Mouse (Mus musculus): ENCODE measurements around the gene Copz2. TPM values are rescaled to one million over a fixed set of nuclear protein-coding genes. Genes with fewer than 3 reads are reported as not detected.
A peak's percentile ranks its signal among the peaks of the same experiment; 100 is the strongest.

Gene Copz2
- polyA plus RNA-seq, 1 experiment from 2014 or later: 140 TPM

- peak overlapping the region; percentile 97 for H3K27ac ChIP-seq
- H3K27me3 ChIP-seq: no peaks in the 10 kb centered on the region
- H3K4me2 ChIP-seq (replicated peaks): peak overlapping the region; percentile 64
- peak overlapping the region; percentile 74 for H3K9ac ChIP-seq
- ATAC-seq (ENCODE audit: low FRiP score, low read depth): no peak
- H3K9me3 ChIP-seq: no peaks in the 10 kb centered on the region
- peak overlapping the region; percentile 78 for H3K4me3 ChIP-seq
- 22% methylated on average over 13 of the region's 13 CpGs for whole genome bisulfite sequencing
- peaks cover 18% of the 10 kb centered on the region for H3K36me3 ChIP-seq
- peaks cover 36% of the 10 kb centered on the region for H3K4me1 ChIP-seq
Observed at GRCm38 (mm10) chr11:96830539-96831216, 19.0 kb upstream of the Copz2 start.

DNA sequence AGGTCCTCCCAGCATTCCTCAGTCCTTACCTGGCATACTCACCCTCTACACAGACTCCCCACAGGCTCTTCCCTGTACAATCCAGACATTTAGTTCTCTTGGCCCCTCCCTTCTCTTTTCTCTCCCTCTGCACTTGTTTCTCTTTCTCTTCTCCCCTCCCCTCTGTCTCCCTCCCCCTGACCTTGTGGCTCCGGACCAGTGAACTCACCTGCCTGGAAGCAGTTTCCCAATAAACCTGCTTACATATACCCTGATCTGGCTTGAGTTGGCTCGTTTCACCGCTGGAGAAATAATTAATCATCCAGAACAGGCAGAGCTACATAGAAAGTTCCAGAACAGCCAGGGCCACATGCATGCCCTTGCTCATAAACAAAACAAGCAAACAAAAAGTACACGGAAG lies 18.2 kb upstream of the Copz2 start:
- Histone ChIP-seq H3K4me3 (no peak overlapping the region), H3K9ac (no peak overlapping the region), H3K27me3 (no peaks in the 10 kb centered on the region), H3K4me1 (peaks cover 28% of the 10 kb centered on the region), H3K27ac (no peak overlapping the region), H3K36me3 (peaks cover 14% of the 10 kb centered on the region), H3K9me3 (no peaks in the 10 kb centered on the region), H3K4me2 (replicated peaks) (no peak overlapping the region)
- ATAC-seq (ENCODE audit: low FRiP score, low read depth): no peak
- WGBS: 64% methylated on average over 4 of the region's 4 CpGs

GRCm38 (mm10) chr11:96832541-96832940 lies 17.1 kb upstream of the Copz2 start:
- Histone ChIP-seq H3K4me3 (no peak overlapping the region), H3K27ac (no peak overlapping the region), H3K9ac (no peak overlapping the region), H3K36me3 (peaks cover 3% of the 10 kb centered on the region), H3K4me1 (peaks cover 18% of the 10 kb centered on the region), H3K4me2 (replicated peaks) (no peak overlapping the region), H3K9me3 (no peaks in the 10 kb centered on the region), H3K27me3 (no peaks in the 10 kb centered on the region)
- ATAC-seq (ENCODE audit: low FRiP score, low read depth): no peak
- 87% methylated on average over 3 of the region's 3 CpGs for WGBS

DNA sequence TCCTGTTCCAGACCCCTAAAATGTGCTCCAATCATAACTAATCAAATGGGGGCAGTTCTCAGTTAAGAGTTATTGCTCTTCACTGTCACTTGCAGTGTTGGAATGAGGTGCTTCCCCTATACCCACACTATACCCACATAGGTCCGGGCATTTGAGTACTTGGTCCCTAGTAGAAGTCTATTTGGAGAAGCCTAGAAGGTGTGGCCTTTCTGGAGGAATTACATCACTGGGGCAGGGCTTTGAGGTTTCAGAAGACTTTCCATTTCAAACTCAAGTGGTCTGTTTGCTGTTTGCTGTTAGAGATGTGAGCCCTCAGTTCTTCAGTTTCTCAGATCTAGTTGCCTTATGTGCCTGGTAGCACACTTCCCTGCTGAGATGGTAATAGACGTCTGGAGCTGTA lies 16.7 kb upstream of the Copz2 start:
- H3K4me3 ChIP-seq: no peak overlapping the region
- H3K9ac ChIP-seq: no peak overlapping the region
- no peak overlapping the region for H3K27ac ChIP-seq
- peaks cover 13% of the 10 kb centered on the region for H3K4me1 ChIP-seq
- no peak overlapping the region for H3K4me2 ChIP-seq (replicated peaks)
- H3K36me3 ChIP-seq: no peaks in the 10 kb centered on the region
- 57% methylated on average over 2 of the region's 2 CpGs for WGBS
- no peaks in the 10 kb centered on the region for H3K27me3 ChIP-seq
- no peaks in the 10 kb centered on the region for H3K9me3 ChIP-seq
- no peak for ATAC-seq (ENCODE audit: low FRiP score, low read depth)

DNA sequence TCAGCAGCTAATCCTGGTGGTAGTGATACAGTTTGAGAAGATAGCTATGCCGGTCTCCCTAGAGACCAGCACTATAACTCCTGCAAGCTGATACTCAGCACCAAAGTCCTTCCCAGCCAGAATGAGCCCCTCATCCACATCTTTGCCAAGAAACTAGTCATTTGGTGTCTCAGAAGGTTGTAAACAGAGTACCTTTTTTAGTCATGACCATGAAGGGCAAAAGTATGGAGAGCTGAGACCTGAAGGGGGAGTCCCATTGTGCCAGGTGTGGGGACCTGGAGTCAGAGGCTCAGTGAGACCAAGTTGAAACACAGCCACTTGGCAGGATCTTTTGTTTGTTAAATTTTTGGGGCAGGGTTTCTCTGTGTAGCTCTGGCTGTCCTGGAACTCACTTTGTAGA lies 15.5 kb upstream of the Copz2 start:
- Histone ChIP-seq H3K9ac (no peak overlapping the region), H3K4me2 (replicated peaks) (no peak overlapping the region), H3K27me3 (no peaks in the 10 kb centered on the region), H3K4me1 (peaks cover 4% of the 10 kb centered on the region), H3K36me3 (no peaks in the 10 kb centered on the region), H3K9me3 (no peaks in the 10 kb centered on the region), H3K27ac (no peak overlapping the region), H3K4me3 (no peak overlapping the region)
- WGBS: 85% methylated on average over 1 of the region's 1 CpGs
- no peak for ATAC-seq (ENCODE audit: low FRiP score, low read depth)

- no peaks in the 10 kb centered on the region for H3K9me3 ChIP-seq
- H3K4me1 ChIP-seq: no peaks in the 10 kb centered on the region
- no peak overlapping the region for H3K4me3 ChIP-seq
- no peak overlapping the region for H3K4me2 ChIP-seq (replicated peaks)
- no peaks in the 10 kb centered on the region for H3K36me3 ChIP-seq
- ATAC-seq (ENCODE audit: low FRiP score, low read depth): no peak
- H3K27ac ChIP-seq: no peak overlapping the region
- 23% methylated on average over 9 of the region's 9 CpGs for WGBS
- H3K27me3 ChIP-seq: no peaks in the 10 kb centered on the region
- no peak overlapping the region for H3K9ac ChIP-seq
Observed at GRCm38 (mm10) chr11:96837298-96837697, 12.4 kb upstream of the Copz2 start.

GRCm38 (mm10) chr11:96838341-96838740 lies 11.3 kb upstream of the Copz2 start:
- no peaks in the 10 kb centered on the region for H3K9me3 ChIP-seq
- H3K4me3 ChIP-seq: no peak overlapping the region
- H3K9ac ChIP-seq: no peak overlapping the region
- H3K27ac ChIP-seq: no peak overlapping the region
- ATAC-seq (ENCODE audit: low FRiP score, low read depth): no peak
- H3K36me3 ChIP-seq: no peaks in the 10 kb centered on the region
- no peak overlapping the region for H3K4me2 ChIP-seq (replicated peaks)
- H3K4me1 ChIP-seq: no peaks in the 10 kb centered on the region
- 63% methylated on average over 4 of the region's 4 CpGs for WGBS
- no peaks in the 10 kb centered on the region for H3K27me3 ChIP-seq

DNA sequence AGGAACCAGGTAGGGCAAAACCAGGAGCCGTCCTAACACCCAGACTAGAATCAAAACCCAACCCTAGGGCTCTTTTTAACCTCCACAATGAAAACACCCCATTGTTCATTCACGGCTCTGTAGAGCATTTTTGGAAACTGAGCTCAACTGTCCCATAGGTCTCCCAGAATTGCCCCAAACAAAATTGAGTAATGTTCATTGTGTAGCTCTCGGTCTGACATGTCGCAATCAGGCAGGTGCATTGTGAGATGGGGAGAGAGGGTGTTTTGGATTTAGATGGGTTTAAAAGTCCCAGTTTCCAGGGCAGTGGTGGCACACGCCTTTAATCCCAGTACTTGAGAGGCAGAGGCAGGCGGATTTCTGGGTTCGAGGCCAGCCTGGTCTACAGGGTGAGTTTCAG lies 10.2 kb upstream of the Copz2 start:
- no peak overlapping the region for H3K4me3 ChIP-seq
- H3K9me3 ChIP-seq: no peaks in the 10 kb centered on the region
- no peak overlapping the region for H3K4me2 ChIP-seq (replicated peaks)
- no peaks in the 10 kb centered on the region for H3K27me3 ChIP-seq
- H3K4me1 ChIP-seq: no peaks in the 10 kb centered on the region
- WGBS: 86% methylated on average over 7 of the region's 7 CpGs
- H3K36me3 ChIP-seq: no peaks in the 10 kb centered on the region
- no peak overlapping the region for H3K9ac ChIP-seq
- no peak overlapping the region for H3K27ac ChIP-seq
- ATAC-seq (ENCODE audit: low FRiP score, low read depth): no peak

GRCm38 (mm10) chr11:96839877-96840276 lies 9.8 kb upstream of the Copz2 start:
- Histone ChIP-seq H3K27ac (no peak overlapping the region), H3K9ac (no peak overlapping the region), H3K9me3 (no peaks in the 10 kb centered on the region), H3K4me1 (no peaks in the 10 kb centered on the region), H3K36me3 (no peaks in the 10 kb centered on the region), H3K4me2 (replicated peaks) (no peak overlapping the region), H3K27me3 (no peaks in the 10 kb centered on the region), H3K4me3 (no peak overlapping the region)
- WGBS: 65% methylated on average over 3 of the region's 3 CpGs
- no peak for ATAC-seq (ENCODE audit: low FRiP score, low read depth)

DNA sequence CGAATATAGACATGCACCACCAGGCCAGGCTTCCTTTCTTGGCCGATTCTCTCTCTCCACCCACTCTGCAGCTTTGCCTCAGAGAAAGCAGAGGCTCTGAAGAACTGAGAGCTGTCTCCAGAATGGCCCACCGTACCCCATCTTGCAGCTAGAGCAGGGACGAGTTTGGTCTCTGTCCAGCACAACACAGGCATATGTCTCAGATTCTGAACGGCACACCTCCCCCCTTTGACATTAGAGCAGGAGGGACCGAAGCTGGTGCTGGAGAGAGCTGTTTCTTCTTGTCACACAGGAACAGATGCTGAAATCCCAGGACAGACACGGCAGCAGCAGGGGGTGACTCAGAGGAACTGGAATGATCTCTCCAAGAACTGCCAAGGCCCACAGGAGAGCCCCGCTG lies 9.4 kb upstream of the Copz2 start:
- no peaks in the 10 kb centered on the region for H3K27me3 ChIP-seq
- 36% methylated on average over 8 of the region's 8 CpGs for WGBS

GRCm38 (mm10) chr11:96843627-96844026 lies 6.0 kb upstream of the Copz2 start:
- H3K9ac ChIP-seq: no peak overlapping the region
- H3K27ac ChIP-seq: no peak overlapping the region
- H3K4me1 ChIP-seq: peaks cover 10% of the 10 kb centered on the region
- WGBS: 64% methylated on average over 3 of the region's 3 CpGs
- H3K36me3 ChIP-seq: no peaks in the 10 kb centered on the region
- no peak for ATAC-seq (ENCODE audit: low FRiP score, low read depth)
- no peak overlapping the region for H3K4me2 ChIP-seq (replicated peaks)
- no peak overlapping the region for H3K4me3 ChIP-seq
- H3K27me3 ChIP-seq: no peaks in the 10 kb centered on the region
- no peaks in the 10 kb centered on the region for H3K9me3 ChIP-seq

More for the DNA sequence above, 9.4 kb upstream of the Copz2 start:
- Histone ChIP-seq H3K27ac (no peak overlapping the region), H3K9me3 (no peaks in the 10 kb centered on the region), H3K36me3 (no peaks in the 10 kb centered on the region), H3K4me1 (no peaks in the 10 kb centered on the region), H3K4me3 (no peak overlapping the region), H3K4me2 (replicated peaks) (no peak overlapping the region), H3K9ac (no peak overlapping the region; the same call in 1 of the 2 replicates)
- ATAC-seq (ENCODE audit: low FRiP score, low read depth): no peak

GRCm38 (mm10) chr11:96847240-96847639 lies 2.4 kb upstream of the Copz2 start:
- Histone ChIP-seq H3K4me2 (replicated peaks) (no peak overlapping the region), H3K9ac (no peak overlapping the region), H3K4me1 (peaks cover 20% of the 10 kb centered on the region), H3K27ac (no peak overlapping the region; the same call in 1 of the 2 replicates), H3K27me3 (no peaks in the 10 kb centered on the region), H3K4me3 (no peak overlapping the region), H3K36me3 (no peaks in the 10 kb centered on the region), H3K9me3 (no peaks in the 10 kb centered on the region)
- peak; percentile 83 for ATAC-seq (ENCODE audit: low FRiP score, low read depth)
- whole genome bisulfite sequencing: 31% methylated on average over 3 of the region's 3 CpGs

DNA sequence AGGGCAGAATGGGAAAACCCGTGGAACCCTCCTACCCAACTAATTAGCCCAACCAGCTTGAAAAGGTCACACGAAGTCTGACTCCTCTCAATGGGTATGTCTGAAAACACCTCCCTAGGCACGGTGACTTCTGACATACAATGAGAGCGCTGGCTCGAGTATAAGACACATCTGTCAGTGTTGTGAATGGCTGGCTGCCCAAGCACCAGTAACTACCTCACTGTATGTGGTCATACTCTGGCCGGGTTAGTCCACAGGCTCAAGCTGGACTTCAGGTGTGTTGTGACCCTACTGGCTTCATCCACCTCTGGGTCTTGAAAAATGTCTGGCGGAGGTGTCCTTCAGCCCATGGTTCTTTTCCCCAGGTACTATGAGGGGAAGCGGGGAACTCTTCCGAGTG lies 976 bp upstream of the Copz2 start:
- Histone ChIP-seq H3K4me1 (peaks cover 20% of the 10 kb centered on the region), H3K9ac (no peak overlapping the region), H3K27ac (no peak overlapping the region), H3K4me3 (no peak overlapping the region), H3K36me3 (peaks cover 5% of the 10 kb centered on the region; the same call in 1 of the 2 replicates), H3K9me3 (no peaks in the 10 kb centered on the region), H3K27me3 (no peaks in the 10 kb centered on the region), H3K4me2 (replicated peaks) (no peak overlapping the region)
- 71% methylated on average over 9 of the region's 9 CpGs for WGBS
- no peak for ATAC-seq (ENCODE audit: low FRiP score, low read depth)
